Mouse (Mus musculus) frontal cortex, adult (tissue): ENCODE data around the gene Rasl10b.
A peak's percentile ranks its signal among the peaks of the same experiment; 100 is the strongest.

ENCODE experiments used
- ATAC-seq: cut with Nextera tagmentation; 2 replicates; pipeline ENCODE4 v1.9.2; 2017; ENCODE audit warnings: mild to moderate bottlenecking, moderate library complexity, mixed read lengths; ENCODE audit not compliant: low TSS enrichment

Gene Rasl10b

DNA sequence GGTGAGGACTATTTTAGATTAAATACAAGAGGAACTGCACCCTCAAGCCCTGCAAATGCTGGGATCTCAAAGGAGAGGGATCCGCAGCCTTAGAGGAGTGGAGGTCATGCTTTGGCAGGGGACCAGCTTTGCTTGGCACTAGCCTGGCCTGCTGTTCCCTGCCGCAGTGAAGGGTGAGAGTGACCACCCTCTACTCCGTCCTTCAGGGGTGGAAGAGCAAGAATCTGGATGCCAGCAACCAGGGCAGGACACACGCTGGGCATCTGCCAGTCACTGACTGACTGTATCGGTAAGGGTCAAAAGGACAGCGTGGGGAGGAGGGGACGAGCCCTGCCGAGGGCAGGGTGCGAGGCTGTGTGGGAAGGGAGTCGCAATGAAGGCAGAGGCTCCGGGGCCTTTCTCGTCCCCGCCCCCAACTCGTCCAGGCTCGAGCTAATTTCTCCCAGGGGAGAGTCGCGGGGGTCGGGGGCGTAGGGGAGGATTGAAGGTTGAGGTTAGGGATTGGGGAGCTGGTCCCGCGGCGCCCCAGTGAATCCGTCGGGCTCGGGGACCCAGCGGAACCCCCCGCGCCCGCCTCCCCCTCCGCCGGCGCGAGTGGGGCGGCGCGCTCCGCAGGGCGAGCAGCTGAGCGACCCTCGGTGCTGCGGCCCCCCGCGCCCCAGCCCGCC lies at the start of gene Rasl10b:
Gene Rasl10b (plus strand): TSS at position 51 of the 668 bp plus-strand sequence.
- 0 out of 2 replicates have a peak, but pooled peaks have one; percentile 30 for ATAC-seq

DNA sequence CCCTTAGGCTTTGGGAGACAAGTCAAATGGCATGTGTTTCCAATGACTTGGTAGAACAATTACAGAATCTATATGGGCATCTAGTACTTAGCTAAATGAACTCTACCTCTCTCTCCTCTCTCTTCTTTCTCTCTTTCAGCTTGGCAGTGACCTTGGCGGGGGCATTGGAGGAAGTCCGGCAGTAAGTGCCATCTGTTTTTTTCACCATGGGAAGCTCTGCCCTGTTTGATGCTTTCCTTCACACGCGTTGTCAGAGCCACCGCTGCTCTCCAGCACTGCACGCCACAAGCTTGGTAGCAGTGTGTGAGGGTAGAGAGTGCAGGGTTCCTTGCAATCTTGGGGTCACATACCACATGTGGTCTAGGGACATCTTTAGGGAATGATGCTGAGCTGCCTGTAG lies 44.3 kb upstream of the Rasl10b start:
- ATAC-seq, result no peak

DNA sequence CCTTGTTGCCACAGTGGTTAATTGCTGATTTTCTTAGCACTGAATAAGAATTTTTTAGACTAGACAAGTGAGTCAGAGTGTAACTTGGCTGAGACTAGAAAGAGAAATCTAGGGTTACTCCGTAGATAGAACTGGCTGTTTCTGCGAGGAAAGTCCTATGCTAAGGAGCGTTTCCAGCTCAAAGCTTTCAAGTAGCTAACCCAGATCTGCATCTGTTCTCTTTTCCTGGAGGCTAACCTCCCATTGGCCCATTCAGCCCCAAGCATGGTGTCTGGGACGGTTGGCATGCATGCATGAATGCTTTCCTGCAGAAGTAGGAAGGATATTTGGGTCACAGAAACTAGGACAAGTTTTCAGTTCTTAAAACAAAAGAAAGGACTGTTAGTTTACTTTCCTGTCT lies 37.7 kb upstream of the Rasl10b start:
- peak; percentile 94 for ATAC-seq

DNA sequence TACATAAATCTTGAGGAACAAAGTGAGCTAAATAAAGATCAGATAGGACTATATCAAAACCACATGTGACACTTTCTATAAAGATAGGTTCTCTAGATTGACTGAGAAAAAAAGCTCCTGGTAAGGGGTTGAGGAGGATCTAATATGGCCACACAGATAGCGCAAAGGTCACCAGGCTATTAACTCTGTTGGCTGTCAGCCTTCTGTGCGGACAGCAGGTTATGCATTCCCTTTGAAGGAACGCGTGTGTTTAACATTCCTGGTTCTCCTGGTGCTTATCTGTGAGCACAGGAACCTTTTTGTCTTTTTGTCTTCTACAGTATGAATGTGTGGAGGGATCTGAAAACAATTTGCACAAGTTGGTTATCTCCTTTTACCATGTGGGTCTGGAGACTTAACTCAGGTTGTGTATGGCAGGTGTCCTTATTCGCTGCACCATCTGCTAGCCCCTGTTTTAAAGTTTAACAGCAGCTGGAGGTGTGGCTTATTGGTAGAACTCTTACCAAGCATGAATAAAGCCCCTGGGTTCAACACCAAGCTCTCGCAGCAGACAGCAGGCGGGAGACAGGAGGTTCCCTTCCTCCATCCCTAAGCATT lies 29.1 kb upstream of the Rasl10b start:
- ATAC-seq, result no peak

DNA sequence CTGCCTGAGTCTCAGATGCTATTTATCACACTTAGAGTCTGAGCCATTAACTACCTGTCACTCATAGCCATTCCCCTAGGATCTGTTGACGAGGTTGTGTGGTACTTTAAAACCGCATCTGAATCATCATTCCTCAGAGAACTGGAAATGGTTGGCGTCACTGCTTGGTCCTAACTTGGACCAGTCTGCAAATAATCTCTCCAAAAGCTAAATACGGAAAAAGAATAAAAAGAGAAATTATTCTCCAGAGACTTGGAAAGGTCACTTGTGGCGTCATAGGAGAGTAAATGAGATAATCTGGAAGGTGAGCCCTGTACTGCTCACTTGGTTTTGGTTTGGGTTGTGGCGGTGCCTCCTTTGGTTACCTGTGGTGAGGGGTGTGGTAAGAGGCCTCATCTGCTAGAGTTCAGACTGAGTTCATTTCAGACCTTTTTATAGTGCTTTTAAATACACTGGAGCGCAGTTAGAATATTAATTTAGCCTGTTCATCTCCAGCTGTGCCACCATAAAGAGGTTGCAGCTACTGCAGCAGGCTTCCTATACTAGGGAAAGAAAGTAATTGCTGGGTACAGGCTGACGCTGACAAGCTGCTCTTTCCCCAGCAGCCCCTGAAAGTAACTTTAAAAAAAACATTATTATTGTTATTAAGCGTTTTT lies 25.9 kb upstream of the Rasl10b start:
- ATAC-seq, result peak; percentile 29; the same call in 1 of the 2 replicates

DNA sequence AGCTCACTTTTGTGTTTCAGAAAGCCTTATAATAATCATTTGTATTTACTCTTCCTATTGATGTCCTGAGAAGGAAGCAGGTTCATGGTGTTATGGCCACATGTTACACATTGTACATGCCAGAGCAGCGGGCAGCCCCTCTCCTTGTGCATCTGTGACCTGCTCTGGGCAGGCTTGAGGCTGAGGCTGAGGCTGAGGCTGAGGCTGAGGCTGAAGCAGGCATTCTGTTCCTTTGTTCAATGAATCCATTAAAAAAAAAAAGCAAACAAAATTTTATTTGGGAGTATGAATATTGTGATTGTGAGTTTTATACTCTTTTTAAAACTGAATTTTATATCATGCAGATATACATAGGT lies 25.4 kb upstream of the Rasl10b start:
- no peak for ATAC-seq

DNA sequence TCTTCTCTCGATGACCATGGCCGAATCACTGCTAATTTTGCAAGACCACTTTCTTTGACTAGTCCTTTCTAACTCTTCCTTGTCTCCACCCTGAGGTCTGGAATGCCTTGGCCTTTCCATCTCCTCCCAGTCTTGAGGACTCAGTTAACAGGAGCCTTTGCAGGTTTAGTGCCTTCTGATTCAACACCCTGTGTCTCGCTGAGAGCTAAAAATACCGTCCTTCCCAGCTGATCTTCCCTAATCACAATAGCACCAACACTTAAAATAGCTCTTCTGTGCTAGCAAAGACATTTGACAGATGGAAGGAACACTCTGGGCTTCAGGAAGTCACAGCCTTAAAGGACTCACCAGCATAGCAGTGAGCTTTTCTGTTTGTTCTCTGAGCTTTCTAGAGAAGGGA lies 15.9 kb upstream of the Rasl10b start:
- ATAC-seq, result peak; percentile 65

DNA sequence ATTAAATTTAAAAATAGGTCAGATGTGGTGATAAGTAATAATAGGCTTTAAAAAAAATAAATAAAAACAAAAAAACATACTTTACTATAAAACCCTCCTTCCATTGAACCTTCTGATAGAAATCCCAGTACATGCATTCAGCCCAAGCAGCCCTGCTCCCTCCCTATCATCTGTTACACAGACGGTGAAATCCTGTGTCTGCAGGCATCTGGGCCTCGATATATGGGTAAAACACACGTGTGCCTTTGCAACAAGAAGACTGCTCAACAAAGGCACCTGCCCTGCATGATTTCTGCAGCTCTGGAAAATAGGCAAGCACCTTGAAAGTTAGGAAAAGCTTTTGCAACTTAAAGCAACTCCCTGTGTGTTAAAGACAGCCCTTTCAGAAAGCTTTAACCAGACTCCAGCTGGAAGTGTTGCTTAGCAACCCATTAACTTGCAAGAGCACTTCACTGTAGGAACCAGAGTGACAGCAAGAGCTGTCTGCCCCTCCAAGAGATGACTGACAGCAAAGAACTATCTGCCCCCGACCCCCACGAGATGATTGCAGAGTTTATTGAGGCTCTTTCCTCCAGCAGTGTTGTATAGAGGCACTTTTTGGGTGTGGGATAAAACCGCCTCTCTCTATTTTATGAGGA lies 14.0 kb upstream of the Rasl10b start:
- ATAC-seq, result peak; percentile 67

DNA sequence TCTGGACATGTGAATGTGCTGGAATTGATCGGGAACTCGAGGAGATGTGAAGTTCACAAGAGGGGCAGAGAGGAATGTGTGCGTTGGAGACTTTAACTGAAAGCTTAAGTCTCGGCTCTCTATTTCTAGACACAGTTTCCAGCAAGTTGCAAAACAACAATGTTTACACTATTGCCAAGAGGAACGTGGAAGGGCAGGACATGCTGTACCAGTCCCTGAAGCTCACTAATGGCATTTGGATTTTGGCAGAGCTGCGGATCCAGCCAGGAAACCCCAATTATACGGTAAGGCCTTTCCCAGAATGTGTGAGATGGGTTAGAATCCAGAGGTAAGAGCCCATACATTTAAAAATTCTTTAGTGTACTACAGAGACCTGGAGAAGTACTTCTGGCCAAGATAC lies 11.3 kb upstream of the Rasl10b start:
- no peak for ATAC-seq

DNA sequence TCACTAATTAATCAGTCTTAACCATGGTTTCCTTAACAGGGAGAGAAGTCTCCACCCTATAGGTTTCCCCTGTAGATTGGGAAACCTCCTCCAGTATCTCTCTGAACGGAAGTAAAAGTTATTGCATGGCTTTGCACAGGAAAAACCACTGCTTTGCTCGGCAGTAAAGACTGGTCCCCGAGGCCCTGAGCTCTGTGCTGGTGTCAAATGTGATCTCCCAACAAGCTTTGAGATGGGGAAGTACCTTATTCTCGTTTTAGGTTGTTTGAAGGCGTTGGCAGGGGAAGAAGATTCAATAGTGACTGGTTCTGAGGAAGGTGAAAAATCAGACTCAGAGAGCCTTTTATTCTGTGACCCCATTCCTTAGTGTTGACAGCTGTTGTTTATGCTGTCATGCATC lies 10.2 kb upstream of the Rasl10b start:
- ATAC-seq, result no peak

DNA sequence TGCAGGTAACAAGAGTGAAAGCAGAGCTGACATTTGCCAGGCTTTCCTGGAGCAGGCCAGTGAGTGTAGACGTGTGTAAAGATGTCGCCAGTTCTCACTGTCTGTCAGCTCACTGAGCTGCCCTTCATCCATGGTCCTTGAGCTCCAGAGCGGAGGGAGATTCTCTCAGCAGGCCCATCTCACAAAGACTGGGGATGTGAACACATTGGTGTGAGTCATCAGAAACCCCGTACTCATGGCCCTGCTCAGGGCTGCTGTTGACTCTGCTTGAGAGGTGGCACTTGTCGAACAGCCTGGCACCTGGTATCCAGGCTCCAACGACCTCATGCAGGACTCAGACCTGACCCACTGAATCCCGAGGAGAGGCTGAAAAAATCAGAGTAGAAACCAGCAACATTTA lies 5.2 kb upstream of the Rasl10b start:
- ATAC-seq, result no peak

DNA sequence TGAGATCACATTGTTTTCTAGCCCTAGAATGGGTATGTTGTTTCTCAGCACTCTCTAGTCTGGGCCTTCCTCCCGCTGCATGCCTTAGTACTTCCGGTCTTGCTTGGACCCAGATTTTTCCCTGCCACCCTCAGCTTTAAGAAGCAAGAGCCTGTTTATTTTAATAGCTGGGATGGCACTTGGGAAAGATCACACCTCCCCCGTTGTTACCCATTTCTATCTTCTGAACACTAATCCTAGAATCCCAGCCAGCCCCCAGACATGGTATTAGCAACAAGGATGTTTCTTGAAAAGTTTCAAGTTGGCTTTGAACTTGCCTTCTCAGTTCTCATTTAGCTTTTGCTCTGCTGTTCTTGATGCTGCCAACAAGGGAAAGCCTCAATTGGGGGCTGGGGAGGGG lies 2.5 kb upstream of the Rasl10b start:
- ATAC-seq, result peak; percentile 26; the same call in 1 of the 2 replicates

DNA sequence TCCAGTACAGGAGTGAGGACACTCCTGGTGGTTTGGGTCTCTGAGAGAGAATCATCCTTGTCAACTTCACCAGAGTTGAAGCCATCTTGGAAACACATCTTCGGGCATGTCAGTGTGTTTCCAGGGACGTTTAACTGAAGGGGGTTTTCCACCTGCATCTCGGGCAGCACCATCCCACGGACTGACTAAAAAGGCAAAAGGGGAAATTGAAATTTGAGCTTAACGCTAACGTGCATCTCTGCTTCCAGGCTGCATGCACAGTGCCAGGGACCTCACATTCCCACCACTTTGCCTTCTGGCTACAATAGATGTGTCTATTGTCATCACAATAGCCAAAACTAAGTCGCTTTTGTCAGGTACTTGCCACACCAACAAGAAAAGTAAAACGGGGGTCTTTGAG lies 695 bp upstream of the Rasl10b start:
- no peak for ATAC-seq

DNA sequence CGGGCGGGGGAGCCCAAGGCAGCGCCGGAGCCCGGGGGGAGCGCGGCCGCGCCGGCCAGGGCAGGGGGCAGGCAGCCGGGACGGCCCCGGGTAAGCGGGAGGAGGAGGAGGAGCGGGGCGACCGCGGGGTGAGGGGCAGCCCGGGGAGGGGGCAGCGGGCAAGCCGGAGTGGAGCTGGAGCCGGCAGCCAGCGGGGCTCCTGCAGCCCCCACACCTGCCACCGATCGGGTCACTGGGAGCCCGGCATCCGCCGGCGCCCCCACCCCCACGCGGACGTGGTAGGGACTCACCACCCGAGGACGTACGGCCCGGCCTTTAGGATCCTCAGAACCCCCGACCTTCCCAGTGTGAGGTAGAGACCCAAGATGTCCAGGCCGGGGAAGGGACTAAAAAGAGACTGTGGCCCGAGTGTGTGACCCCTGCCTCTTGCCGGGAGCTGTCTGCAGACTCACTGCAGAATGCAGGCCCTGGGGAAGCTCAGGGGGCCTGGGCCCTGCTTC lies 905 bp downstream of the Rasl10b start:
- ATAC-seq, result 0 out of 2 replicates have a peak, but pooled peaks have one; percentile 15

DNA sequence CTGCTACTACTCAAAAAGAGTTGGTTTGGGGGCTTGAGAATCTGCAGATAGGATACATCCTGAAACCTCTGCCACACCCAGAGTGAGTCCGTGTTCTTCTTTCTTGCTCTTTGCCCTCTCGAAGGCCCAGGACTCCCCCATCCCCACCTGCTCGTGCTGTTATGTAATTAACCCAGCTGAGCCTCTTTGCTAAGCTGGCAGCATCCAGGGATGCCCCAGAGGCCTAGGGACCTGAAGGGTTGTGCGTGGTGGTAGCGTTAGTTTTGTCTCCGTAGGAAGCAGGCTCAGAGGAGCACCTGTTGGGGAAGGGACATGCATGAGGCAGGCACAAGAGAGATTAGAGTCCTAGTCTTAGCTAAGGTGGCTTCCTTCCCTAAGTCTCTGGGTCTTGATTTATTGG lies 1.6 kb downstream of the Rasl10b start:
- ATAC-seq, result no peak

DNA sequence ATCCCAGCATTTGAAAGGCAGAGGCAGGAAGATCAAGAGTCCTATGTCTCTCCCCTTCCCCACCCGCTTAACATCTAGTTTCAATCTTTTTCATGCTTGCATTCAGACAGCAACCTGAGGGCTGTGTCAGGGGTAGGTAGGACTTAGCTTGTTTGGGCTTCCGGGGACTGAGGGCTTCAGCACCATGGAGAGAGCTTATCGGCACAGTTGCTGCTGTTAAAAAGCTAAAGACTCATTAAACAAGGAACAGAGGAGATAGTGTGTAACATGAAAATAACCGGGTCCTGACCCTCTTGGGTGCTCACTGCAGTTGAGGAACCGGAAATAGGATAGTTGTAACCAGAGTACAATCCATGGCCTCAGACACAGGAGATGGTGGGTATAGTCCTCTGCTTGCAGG lies 8.1 kb downstream of the Rasl10b start:
- ATAC-seq, result no peak

DNA sequence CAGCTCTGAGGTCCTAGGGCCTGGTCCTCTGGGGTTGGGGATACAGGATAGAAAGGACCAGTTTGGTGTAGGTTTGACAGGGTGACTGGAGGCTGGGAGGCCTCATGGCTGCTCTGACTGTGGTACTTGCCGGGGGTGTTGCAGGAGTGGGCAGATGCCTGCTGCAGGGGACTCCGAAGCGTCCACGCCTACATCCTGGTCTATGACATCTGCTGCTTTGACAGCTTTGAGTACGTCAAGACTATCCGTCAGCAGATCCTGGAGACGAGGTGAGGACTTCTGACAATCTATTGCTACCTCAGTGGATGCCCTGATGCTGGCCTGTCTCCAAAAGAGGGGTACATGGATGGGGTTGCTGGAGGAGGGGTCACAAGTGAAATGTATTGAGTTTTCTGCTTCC lies 8.8 kb downstream of the Rasl10b start:
- ATAC-seq, result peak; percentile 47; the same call in 1 of the 2 replicates

DNA sequence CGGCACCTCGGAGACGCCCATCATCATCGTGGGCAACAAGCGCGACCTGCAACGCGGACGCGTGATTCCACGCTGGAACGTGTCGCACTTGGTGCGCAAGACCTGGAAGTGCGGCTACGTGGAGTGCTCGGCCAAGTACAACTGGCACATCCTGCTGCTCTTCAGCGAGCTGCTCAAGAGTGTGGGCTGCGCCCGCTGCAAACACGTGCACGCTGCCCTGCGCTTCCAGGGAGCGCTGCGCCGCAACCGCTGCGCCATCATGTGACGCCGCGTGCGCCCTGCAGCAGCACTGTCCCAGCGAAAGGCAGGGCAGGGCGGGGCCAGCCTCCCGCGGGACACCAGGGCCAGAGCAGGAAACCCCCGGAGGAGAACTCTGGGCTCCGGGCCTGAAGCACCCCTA lies 9.6 kb downstream of the Rasl10b start:
- ATAC-seq, result peak; percentile 69

DNA sequence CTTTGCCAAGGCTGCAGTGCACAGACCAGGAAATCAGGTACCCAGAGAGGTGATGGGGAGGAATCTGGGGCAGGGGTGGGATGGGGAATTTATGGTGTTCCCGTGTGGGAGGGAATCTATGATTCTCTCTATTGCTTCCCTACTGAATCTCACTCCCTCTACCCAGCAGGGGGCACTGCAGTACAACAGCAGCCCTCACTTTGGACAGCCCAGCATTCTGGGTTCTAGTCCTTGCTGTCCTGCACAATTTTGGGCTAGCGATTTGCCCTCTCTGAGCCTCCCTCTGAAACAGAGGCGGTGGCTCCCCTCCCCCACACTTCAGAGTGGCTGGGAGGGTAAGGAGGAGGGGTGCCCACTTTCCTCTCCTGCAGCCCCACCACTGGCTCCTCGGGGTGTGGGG lies 11.4 kb downstream of the Rasl10b start:
- ATAC-seq, result no peak

DNA sequence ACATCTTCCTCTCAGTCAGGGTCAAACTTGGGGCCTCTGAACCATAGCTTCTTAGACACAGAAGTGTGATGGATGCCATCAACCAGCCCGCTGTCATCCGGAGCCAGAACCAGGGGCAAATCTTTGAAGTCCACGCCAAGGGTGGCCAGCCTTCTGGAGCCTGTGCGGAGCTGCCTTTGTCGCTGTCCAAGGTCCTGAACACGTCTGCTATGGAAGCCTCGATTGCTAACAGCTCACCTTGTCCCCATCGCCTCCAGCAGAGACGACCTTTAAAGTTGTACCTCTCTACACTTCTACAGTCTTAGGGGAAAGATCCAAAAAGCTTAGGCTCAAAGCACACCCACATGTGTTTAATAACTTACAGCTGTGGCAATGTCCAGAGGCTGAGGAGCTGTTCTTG lies 12.4 kb downstream of the Rasl10b start:
- ATAC-seq, result no peak

DNA sequence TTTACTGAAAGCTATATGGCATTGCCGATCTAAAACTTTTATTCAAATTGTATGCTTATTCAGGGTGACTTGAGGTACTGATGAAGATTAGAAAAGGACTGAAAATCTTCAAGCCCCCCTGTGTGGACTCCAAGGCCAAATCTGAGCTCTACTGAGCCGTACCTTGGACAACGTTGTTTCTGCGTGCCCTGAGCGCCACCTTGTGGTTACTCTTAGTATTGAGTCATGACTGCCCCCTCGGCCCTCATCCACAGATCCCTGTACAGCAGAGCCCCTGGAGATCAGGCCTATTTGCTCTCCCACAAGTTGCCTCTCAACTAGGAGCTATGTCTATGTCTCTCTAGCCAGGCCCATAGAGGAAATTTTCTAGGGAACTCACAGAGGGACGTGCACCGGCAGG lies 15.7 kb downstream of the Rasl10b start:
- ATAC-seq, result peak; percentile 72

DNA sequence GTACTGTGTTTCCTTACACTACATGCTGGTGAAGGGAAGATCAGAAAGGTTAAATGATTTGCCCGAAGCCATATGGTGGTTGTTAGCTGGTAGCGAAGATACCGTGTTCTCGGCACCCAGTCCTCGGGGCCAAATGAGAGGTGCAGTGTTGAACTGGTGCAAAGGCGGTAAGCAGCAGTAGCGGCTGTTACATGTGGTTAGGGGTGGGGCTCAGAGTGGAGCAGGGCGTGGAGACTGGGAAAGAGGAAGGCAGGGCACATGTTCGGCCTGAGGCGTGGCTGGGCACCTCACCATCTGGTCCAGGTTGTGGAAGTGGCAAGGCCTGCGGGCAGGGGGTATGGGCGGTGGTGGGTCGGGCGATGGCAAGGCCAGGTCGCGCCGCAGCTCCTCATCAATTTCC lies 18.0 kb downstream of the Rasl10b start:
- no peak for ATAC-seq

DNA sequence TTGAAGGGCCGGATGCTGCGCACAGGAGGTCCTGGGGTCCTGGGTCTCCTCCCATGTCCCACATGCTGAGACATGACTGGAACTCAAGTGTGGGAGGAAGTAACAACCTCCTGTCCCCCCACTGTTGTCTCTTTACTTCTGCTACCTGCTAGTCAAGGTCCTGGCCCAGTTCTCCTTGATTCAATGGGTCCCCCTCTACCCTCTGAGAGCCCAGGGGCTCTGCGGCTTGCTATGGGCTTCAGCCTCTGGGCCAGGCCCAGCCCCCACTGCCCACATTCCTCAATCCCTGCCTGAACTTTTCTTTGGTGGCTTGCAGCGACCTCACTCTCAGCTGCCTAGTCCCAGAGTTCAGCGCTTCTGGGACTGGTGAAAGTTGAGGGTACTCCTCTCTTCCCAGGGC lies 20.4 kb downstream of the Rasl10b start, which contains the start of gene Gas2l2:
Gene Gas2l2 (minus strand): TSS at position 101 of the 400 bp plus-strand sequence.
- no peak for ATAC-seq
